Mouse (Mus musculus): ENCODE results near the gene Hist1h2bk.

GRCm38 (mm10) chr13:22039951-22040463, 4.3 kb downstream of the Hist1h2bk start:
- TF ChIP-seq POLR2A (IDR thresholded peaks at IDR 0.05; ENCODE audit: insufficient read depth, low read depth, low read length) (no peak), CTCF (IDR thresholded peaks at IDR 0.05) (no peak)

Measured in heart, adult 2 months (tissue).